Mouse (Mus musculus) embryonic fibroblast, embryonic 13.5 days (primary cell): ENCODE measurements around the gene Tmem210.

Experiments
- CTCF ChIP-seq: IDR thresholded peaks from 2 replicates; pipeline ENCODE4 v1.5.1; 2011; ENCODE audit warnings: mild to moderate bottlenecking, control low read depth, low read length, moderate library complexity, borderline replicate concordance; ENCODE audit not compliant: insufficient read depth
- POLR2A ChIP-seq: IDR thresholded peaks from 2 replicates; pipeline ENCODE4 v1.6.1; 2011; ENCODE audit warnings: low read depth, mild to moderate bottlenecking, control low read depth, low read length, moderate library complexity

GRCm38 (mm10) chr2:25289651-25290050 is 1.7 kb downstream of the Tmem210 start, which contains the start of gene Lrrc26:
- TF ChIP-seq POLR2A (no peak), CTCF (no peak)
